Mouse (Mus musculus) MEL (cell line): ENCODE data around the gene Thsd7a. TPM values are rescaled to one million over a fixed set of nuclear protein-coding genes. Genes with fewer than 3 reads are reported as not detected.

Source experiments
- DNase-seq: peaks from one replicate; pipeline ENCODE4 v3.0.0; 2011; ENCODE audit warnings: low read depth, low spot score
- H3K27ac ChIP-seq: 2 replicates; pipeline ENCODE4 v1.5.1; 2012; ENCODE audit warnings: low read depth, mild to moderate bottlenecking, control low read depth, low read length, moderate library complexity; ENCODE audit not compliant: control insufficient read depth
- H3K27me3 ChIP-seq, 2 experiments: fragments of 150-350 bp in 1 of 2; sonication (generic) in 1 of 2; 2 replicates each; pipeline ENCODE4 v1.6.1; 2012; ENCODE audit warnings: low read length in 2 of 2, mild to moderate bottlenecking in 2 of 2, improper control_type of control experiment in 1 of 2, moderate library complexity in 1 of 2; ENCODE audit not compliant: insufficient read depth in 2 of 2, control insufficient read depth in 1 of 2
- H3K36me3 ChIP-seq, 2 experiments: 2 replicates each; pipeline ENCODE4 v1.6.1; 2012 to 2014; ENCODE audit warnings: low read length in 2 of 2, improper control_type of control experiment in 1 of 2, inconsistent platforms in 1 of 2, mild to moderate bottlenecking in 1 of 2; ENCODE audit not compliant: insufficient read depth in 2 of 2, control insufficient read depth in 1 of 2
- H3K4me1 ChIP-seq, 2 experiments: fragments of 150-350 bp in 1 of 2; sonication (generic) in 1 of 2; 2 replicates each; pipeline ENCODE4 v1.6.1; 2012; ENCODE audit warnings: low read length in 2 of 2, improper control_type of control experiment in 1 of 2, mild to moderate bottlenecking in 1 of 2; ENCODE audit not compliant: insufficient read depth in 2 of 2, control insufficient read depth in 1 of 2
- H3K4me3 ChIP-seq, 2 experiments: fragments of 150-350 bp in 1 of 2; sonication (generic) in 1 of 2; 2 replicates each; pipeline ENCODE4 v1.5.1; 2012; ENCODE audit warnings: low read depth in 2 of 2, low read length in 2 of 2, mild to moderate bottlenecking in 2 of 2, moderate library complexity in 2 of 2, control low read depth in 1 of 2, improper control_type of control experiment in 1 of 2; ENCODE audit not compliant: control insufficient read depth in 1 of 2, insufficient read depth in 1 of 2
- H3K79me2 ChIP-seq: 2 replicates; pipeline ENCODE4 v1.6.1; 2012; ENCODE audit warnings: mild to moderate bottlenecking, low read length, moderate library complexity; ENCODE audit not compliant: control insufficient read depth, poor library complexity, insufficient read depth
- H3K9ac ChIP-seq: 2 replicates; pipeline ENCODE4 v1.6.1; 2012; ENCODE audit warnings: low read depth, mild to moderate bottlenecking, control low read depth, low read length, moderate library complexity; ENCODE audit not compliant: control insufficient read depth, poor library complexity, severe bottlenecking
- H3K9me3 ChIP-seq: fragments of 150-350 bp; sonication (generic); replicated peaks from 2 replicates; pipeline ENCODE4 v1.6.1; 2012; ENCODE audit warnings: mild to moderate bottlenecking, low read length, improper control_type of control experiment, moderate library complexity; ENCODE audit not compliant: insufficient read depth
- E2F4 ChIP-seq: IDR thresholded peaks from 2 replicates; pipeline ENCODE4 v1.6.1; 2011; ENCODE audit warnings: low read depth, low read length, improper control_type of control experiment, borderline replicate concordance
- ELF1 ChIP-seq: IDR thresholded peaks from 2 replicates; pipeline ENCODE4 v1.6.1; 2014; ENCODE audit warnings: low read depth, mild to moderate bottlenecking, inconsistent platforms, low read length, improper control_type of control experiment, moderate library complexity
- EP300 ChIP-seq, 2 experiments: IDR thresholded peaks; 2 replicates each; pipeline ENCODE4 v1.6.1; 2011; ENCODE audit warnings: improper control_type of control experiment in 2 of 2, low read length in 2 of 2, low read depth in 1 of 2, mild to moderate bottlenecking in 1 of 2
- GABPA ChIP-seq: IDR thresholded peaks from 2 replicates; pipeline ENCODE4 v1.6.1; 2012; ENCODE audit warnings: low read depth, mild to moderate bottlenecking, inconsistent platforms, low read length, improper control_type of control experiment, moderate library complexity
- MEF2A ChIP-seq: IDR thresholded peaks from 2 replicates; pipeline ENCODE4 v1.6.1; 2014; ENCODE audit warnings: low read depth, mild to moderate bottlenecking, inconsistent platforms, low read length, improper control_type of control experiment; ENCODE audit not compliant: poor library complexity, insufficient replicate concordance, severe bottlenecking; ENCODE audit errors: extremely low read depth
- MYB ChIP-seq: IDR thresholded peaks from 2 replicates; pipeline ENCODE4 v1.6.1; 2011; ENCODE audit warnings: mild to moderate bottlenecking, low read depth, low read length, improper control_type of control experiment
- MYC ChIP-seq: IDR thresholded peaks from 2 replicates; pipeline ENCODE4 v1.6.1; 2011; ENCODE audit warnings: low read depth, mild to moderate bottlenecking, low read length, improper control_type of control experiment, moderate library complexity
- NELFE ChIP-seq: IDR thresholded peaks from 2 replicates; pipeline ENCODE4 v1.6.1; 2011; ENCODE audit warnings: low read depth, low read length, improper control_type of control experiment
- NRF1 ChIP-seq: IDR thresholded peaks from 2 replicates; pipeline ENCODE4 v1.6.1; 2014; ENCODE audit warnings: low read depth, mild to moderate bottlenecking, inconsistent platforms, low read length, improper control_type of control experiment, moderate library complexity; ENCODE audit not compliant: poor library complexity, insufficient read depth, severe bottlenecking
- RAD21 ChIP-seq: IDR thresholded peaks from 2 replicates; pipeline ENCODE4 v1.6.1; 2011; ENCODE audit warnings: mild to moderate bottlenecking, low read depth, low read length, improper control_type of control experiment
- SMC3 ChIP-seq: IDR thresholded peaks from 2 replicates; pipeline ENCODE4 v1.6.1; 2011; ENCODE audit warnings: low read depth, low read length, improper control_type of control experiment
- TAL1 ChIP-seq: IDR thresholded peaks from 2 replicates; pipeline ENCODE4 v1.6.1; 2012; ENCODE audit warnings: mild to moderate bottlenecking, inconsistent platforms, low read length, moderate library complexity, mixed read lengths
- TCF12 ChIP-seq: IDR thresholded peaks from 2 replicates; pipeline ENCODE4 v1.6.1; 2014; ENCODE audit warnings: low read depth, mild to moderate bottlenecking, inconsistent platforms, low read length, improper control_type of control experiment, moderate library complexity
- UBTF ChIP-seq: IDR thresholded peaks from 2 replicates; pipeline ENCODE4 v1.6.1; 2012; ENCODE audit warnings: low read depth, mild to moderate bottlenecking, inconsistent platforms, low read length, improper control_type of control experiment, moderate library complexity, borderline replicate concordance; ENCODE audit not compliant: insufficient read depth
- USF2 ChIP-seq, 2 experiments: IDR thresholded peaks; 2 replicates each; pipeline ENCODE4 v1.6.1; 2011 to 2012; ENCODE audit warnings: improper control_type of control experiment in 2 of 2, low read length in 2 of 2, borderline replicate concordance in 1 of 2, inconsistent platforms in 1 of 2, low read depth in 1 of 2, mild to moderate bottlenecking in 1 of 2; ENCODE audit not compliant: insufficient read depth in 1 of 2
- ZMIZ1 ChIP-seq: IDR thresholded peaks from 2 replicates; pipeline ENCODE4 v1.6.1; 2012; ENCODE audit warnings: low read depth, mild to moderate bottlenecking, inconsistent platforms, low read length, improper control_type of control experiment, moderate library complexity
- ZNF384 ChIP-seq: IDR thresholded peaks from 2 replicates; pipeline ENCODE4 v1.6.1; 2012; ENCODE audit warnings: low read depth, mild to moderate bottlenecking, inconsistent platforms, low read length, improper control_type of control experiment
- polyA plus RNA-seq, 2 experiments: library from polyadenylated mRNA; stranded (reverse) in 1 of 2; unstranded in 1 of 2; fragments of >175 nt in 1 of 2; fragments of >200 nt in 1 of 2; gene quantifications; 2 replicates each; pipeline versions ENCODE4 v1.2.1 to v1.2.4; 2012; ENCODE audit warnings: low replicate concordance in 2 of 2, low read depth in 1 of 2; ENCODE audit not compliant: insufficient read length in 2 of 2, insufficient read depth in 1 of 2, missing spikeins in 1 of 2
- total RNA-seq: library from RNA; depleted of rRNA; stranded (reverse); fragments of 300-350 nt; gene quantifications from 2 replicates; pipeline ENCODE4 v1.2.3, GENCODE M21; 2012

The Thsd7a gene
- total and polyA plus RNA-seq, 3 experiments: not detected

GRCm38 (mm10) chr6:12350753-12351152 lies 398.5 kb downstream of the Thsd7a start:
- no peaks in the 10 kb centered on the region for H3K4me1 ChIP-seq
- H3K79me2 ChIP-seq: no peaks in the 10 kb centered on the region
- no peak overlapping the region for H3K9ac ChIP-seq
- TF ChIP-seq MEF2A (no peak), EP300 (IDR thresholded peaks at IDR 0.05; ENCODE audit: low read depth in 1 of 2, low read length in 2 of 2) (no peak), ZNF384 (no peak), SMC3 (0 out of 2 replicates have a peak, but pooled peaks have one; percentile 11), RAD21 (peak; percentile 29)
- DNase-seq: peak; percentile 2
- no peak overlapping the region for H3K27ac ChIP-seq
- no peaks in the 10 kb centered on the region for H3K9me3 ChIP-seq
- no peaks in the 10 kb centered on the region; a peak in 1 of 4 replicates for H3K27me3 ChIP-seq
- no peak overlapping the region for H3K4me3 ChIP-seq
- H3K36me3 ChIP-seq: no peaks in the 10 kb centered on the region

GRCm38 (mm10) chr6:12349105-12349759 lies 400.0 kb downstream of the Thsd7a start:
- Histone ChIP-seq H3K4me3 (no peak overlapping the region), H3K79me2 (no peaks in the 10 kb centered on the region), H3K4me1 (no peaks in the 10 kb centered on the region), H3K27ac (no peak overlapping the region), H3K9me3 (no peaks in the 10 kb centered on the region), H3K36me3 (no peaks in the 10 kb centered on the region), H3K27me3 (no peaks in the 10 kb centered on the region; a peak in 1 of 4 replicates), H3K9ac (no peak overlapping the region)
- no peak for DNase-seq
- TF ChIP-seq E2F4: no peak
- TF ChIP-seq MYB: no peak
- no peak for TF ChIP-seq NELFE
- no peak for TF ChIP-seq TCF12
- TF ChIP-seq MYC: no peak
- TF ChIP-seq ELF1: no peak

- no peaks in the 10 kb centered on the region for H3K9me3 ChIP-seq
- no peaks in the 10 kb centered on the region for H3K4me1 ChIP-seq
- no peak overlapping the region for H3K27ac ChIP-seq
- no peaks in the 10 kb centered on the region for H3K36me3 ChIP-seq
- no peak for TF ChIP-seq USF2 (IDR thresholded peaks at IDR 0.05; ENCODE audit: borderline replicate concordance in 1 of 2, insufficient read depth in 1 of 2, low read depth in 1 of 2, low read length in 2 of 2)
- no peak for TF ChIP-seq GABPA
- no peak for TF ChIP-seq NRF1
- TF ChIP-seq TAL1: no peak
- no peak for TF ChIP-seq UBTF
- no peak for TF ChIP-seq NELFE
- TF ChIP-seq ZMIZ1: no peak
- H3K27me3 ChIP-seq: no peaks in the 10 kb centered on the region; a peak in 1 of 4 replicates
- H3K9ac ChIP-seq: no peak overlapping the region
- no peaks in the 10 kb centered on the region for H3K79me2 ChIP-seq
- H3K4me3 ChIP-seq: no peak overlapping the region
- no peak for DNase-seq
These were observed 400.5 kb downstream of the Thsd7a start for GRCm38 (mm10) chr6:12348667-12349066.
